Mouse (Mus musculus): ENCODE data around the gene Pax3.

DNA sequence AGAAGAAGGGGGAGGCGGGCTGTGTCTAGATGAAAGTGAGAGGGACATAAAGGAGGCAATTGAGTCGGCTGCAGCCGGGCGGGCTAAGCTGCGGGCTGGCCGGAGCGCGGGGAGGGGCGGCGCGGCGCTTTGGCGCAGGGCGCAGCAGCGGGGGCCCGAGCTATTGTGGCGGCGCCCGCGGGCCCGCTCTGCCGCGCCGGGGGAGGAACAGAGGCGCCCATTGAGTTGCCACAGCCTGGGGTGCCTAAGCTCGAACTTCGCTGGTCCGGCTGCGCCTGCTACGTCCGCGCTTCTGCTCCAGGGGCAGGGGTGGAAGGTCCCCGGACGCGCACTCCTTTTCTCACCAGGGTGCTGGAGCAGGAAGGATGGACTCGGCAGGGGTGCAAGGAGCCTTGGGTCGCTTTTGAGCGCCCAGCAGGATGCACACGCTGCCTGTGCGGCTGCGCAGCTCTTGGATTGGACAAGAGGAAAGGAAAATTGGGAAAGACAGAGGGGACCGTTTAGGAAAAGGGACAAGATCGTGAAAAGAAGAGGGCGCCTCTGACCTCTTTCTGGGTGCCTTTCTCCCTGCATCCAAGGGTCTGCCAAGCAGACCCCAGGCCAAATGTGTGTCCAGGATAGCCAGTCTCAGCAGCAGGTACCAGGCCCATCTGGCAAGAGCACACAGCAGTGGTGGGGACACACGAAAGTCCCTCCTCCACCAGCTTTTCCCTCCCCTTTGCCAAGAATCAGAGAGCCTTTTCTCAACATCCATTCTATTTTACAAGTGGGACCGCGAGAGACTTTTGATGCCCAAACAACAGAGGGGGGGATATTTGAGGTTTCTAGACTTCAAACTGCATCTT lies 7.2 kb downstream of the Pax3 start:
- no peak for TF ChIP-seq CTCF (IDR thresholded peaks at IDR 0.05; ENCODE audit: control insufficient read depth, insufficient read depth, insufficient replicate concordance, low read depth, low read length)
- TF ChIP-seq POLR2A (IDR thresholded peaks at IDR 0.05; ENCODE audit: control insufficient read depth, low read depth, low read length) = no peak

All from testis, adult 2 months (tissue).